Mouse (Mus musculus) 3T3-L1 (cell line): ENCODE data around the gene Prkcz.

ENCODE experiments used
- DNase-seq: peaks from one replicate; pipeline ENCODE4 v3.0.0-alpha.2; 2015; ENCODE audit warnings: low read depth, low spot score

The Prkcz gene

GRCm38 (mm10) chr4:155315031-155315430 is 46.1 kb downstream of the Prkcz start:
- no peak for DNase-seq

- DNase-seq, result no peak
Observed at GRCm38 (mm10) chr4:155308679-155309078, 52.5 kb downstream of the Prkcz start.

DNA sequence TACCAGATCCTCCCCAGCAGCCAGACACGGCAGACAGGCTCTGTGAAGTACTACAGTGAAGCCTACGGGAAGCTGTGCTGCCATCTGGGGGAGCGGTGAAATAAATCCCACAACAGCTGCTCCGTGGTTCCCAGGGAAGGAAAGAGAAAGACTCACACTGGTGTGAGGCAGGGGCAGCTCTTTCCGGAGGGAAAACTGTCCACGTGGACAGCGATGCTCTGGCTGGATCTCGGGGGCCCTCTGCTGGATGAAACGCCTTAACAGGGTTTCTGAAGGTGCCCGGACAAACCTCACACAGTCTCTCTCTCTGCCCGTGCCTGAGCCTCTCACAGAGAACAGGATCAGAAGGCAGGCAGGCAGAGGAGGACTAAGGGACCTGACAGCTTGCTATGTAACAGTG is 53.1 kb downstream of the Prkcz start:
- peak; percentile 93 for DNase-seq

GRCm38 (mm10) chr4:155307591-155307990 is 53.6 kb downstream of the Prkcz start:
- no peak for DNase-seq

DNA sequence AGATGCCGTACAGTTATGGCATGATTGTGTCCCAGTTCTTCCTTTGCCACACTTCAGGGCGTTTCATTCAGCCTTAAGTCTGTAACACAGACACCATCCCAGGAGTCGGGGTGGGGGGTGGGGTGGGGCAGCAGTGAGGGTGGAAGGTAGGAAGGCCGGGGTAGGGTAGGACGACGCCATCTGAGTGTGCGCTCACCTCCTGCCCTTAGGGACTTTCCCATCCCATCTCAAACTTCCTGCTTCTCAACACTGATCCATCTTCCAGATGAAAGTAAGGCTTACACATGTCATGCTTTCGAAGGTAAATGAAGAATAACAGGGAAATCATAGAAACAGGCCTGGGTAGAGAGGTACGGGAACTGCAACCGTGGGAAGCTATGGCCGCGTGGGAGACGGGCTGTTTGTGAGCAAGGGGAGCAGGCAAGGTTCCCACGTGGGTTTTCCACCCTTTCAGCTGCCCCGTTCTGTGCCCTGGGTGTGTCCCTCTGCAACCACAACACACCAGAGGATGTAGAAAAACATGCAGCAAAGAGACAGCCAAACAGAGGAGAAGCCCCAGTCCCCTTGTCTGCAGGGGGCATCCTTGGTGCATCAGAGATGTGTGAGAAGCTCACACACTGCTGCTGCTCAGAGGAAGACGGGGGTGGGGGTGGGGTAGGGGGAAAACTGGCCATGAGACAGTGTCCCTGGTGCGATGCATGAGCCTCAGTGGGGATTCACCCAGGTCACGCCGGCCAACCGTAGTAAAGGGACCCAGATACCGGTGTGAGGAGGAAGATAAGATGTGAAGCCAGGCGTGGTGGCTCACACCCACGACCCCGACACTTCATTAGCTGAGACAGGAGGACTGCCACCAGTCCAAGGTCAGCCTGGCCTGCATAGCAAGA is 54.6 kb downstream of the Prkcz start:
- no peak for DNase-seq

- no peak for DNase-seq
Observed at GRCm38 (mm10) chr4:155305531-155306031, 55.6 kb downstream of the Prkcz start.

- peak; percentile 23 for DNase-seq
Observed at GRCm38 (mm10) chr4:155304508-155305096, 56.6 kb downstream of the Prkcz start.

- no peak for DNase-seq
Observed at GRCm38 (mm10) chr4:155301965-155302364, 59.2 kb downstream of the Prkcz start.

DNA sequence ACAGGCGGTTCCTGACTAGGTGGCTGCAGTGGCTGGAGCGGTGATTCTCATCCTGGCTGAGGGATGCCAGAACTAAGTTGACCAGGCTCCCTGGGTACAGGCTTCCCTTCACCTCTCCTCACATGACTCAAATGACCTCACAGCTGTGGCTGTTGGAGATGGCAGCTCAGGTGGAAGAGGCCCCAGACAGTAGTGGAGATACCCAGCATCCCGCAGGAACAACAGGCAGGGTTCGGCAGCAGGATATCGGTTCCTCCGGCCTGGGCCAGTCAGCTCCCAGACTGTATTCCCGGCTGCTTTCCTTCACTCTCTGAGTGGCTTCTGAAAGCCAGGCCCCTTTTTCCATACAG is 60.1 kb downstream of the Prkcz start:
- no peak for DNase-seq

DNA sequence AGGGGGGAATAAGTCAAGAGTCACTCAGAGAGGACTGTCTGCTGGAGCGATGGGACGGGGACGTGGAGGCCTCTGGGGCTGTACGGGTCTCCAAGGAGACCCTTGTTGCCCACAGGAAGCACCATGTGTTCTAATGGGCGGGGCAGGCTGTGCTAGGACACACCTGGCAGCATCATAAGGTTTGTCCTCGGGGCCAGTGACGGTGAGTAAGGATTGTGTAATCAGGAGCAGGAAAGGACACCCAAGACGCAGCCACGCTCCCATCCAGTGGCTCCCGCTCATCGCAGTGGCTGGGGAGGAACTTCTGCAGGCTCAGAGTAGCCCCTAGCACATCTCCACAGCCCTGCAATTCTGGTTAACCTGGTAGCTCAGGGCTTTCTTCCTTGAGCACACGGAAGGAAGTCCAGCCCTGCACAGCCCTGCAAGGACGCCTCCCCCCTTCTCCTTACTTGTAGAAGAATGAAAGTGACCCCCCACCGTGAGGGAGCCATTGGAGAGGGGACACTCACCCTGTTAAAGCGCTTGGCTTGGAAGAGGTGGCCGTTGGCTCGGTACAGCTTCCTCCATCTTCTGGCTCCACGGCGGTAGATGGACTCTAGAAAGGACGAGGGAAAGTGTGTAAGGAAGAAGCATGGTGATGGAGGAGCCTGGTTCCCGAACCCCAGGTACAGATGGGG is 60.6 kb downstream of the Prkcz start:
- no peak for DNase-seq

- DNase-seq, result no peak
Observed at GRCm38 (mm10) chr4:155298826-155299225, 62.3 kb downstream of the Prkcz start.

GRCm38 (mm10) chr4:155297057-155297456 is 64.1 kb downstream of the Prkcz start:
- peak; percentile 58 for DNase-seq

GRCm38 (mm10) chr4:155295996-155296395 is 65.2 kb downstream of the Prkcz start:
- no peak for DNase-seq

DNA sequence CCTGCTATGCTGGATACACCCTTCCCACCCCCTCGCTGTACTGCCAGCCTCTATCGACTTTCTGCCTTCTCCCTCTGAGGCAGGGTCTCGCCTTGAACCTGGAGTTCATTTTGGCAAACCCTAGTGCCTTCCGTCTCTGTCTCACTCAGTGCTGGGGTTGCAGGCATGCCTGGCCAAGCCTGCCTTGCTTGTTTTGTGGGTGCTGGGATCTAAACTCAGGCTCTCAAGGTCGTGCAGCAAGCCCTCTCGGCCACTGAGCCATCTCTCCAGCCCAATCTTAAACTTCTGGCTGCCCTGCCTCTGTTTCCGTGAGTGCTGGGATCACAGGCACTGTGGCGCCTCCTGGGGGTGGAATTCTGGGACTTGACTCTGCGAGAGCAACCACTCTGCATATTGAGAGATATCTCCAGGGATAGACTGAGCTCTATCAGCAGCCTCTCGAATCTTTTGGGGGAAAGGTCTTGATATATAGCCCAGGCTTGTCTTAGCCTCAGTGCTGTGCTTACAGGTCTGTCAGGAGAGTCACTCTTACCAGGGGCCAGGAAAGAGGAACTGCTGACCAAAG is 66.1 kb downstream of the Prkcz start:
- DNase-seq, result peak; percentile 22

DNA sequence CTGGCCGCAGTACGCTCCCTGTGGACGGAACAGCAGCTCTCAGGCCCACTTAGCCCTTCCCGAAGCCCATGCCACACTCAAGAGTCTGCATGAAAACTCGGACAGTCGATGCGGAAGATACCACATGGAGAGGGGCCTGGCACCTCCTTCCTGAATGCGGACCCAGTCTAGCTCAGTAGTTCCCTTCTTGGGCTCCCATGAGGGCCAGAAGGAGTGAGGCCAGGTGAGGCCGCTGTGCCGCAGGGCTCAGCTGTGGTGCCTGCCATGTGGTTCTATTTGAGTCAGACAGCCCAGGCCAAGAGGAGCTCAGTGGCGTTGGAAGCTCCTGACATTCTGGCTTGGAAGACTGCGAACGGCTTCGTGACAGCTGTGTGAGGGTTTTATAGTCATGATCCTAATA is 66.8 kb downstream of the Prkcz start:
- DNase-seq, result no peak

DNA sequence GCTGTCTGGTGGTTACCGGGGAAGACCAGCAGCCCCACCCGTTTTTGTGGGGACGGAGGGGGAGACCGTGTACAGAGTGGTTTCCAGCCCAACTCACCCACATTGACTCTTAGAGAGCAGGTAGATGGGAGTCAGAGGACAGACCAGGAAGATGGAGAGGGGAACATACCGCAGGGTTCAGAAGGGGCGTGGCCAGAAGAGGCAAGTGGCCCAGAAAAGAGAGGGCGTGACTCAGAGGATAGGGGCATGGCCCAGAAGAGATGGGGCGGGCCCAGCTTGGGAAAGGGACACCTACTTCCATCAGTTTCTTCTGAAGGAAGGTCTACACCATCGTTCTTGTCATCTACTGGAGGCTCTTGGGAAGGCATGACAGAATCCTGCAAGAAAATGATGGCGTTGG is 68.3 kb downstream of the Prkcz start:
- no peak for DNase-seq

DNA sequence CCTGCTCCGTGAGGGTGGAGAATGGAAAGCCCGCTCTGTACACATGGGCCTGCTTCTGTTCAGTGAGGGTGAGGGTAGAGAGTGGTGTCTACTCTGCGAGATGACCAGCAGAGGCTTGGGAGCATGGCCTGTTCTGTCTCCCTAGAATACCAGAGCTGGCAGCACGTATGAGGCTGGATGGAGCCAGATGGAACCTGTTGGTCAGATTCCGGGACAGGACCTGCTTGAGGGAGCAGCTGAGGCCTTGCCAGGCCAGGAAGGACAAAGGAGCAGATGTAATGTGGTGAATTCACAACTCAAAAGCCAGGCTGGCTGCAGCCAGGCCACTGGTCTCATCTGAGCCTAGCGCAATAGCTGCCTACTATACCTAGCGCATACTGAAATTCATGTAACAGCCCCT is 71.1 kb downstream of the Prkcz start:
- no peak for DNase-seq

DNA sequence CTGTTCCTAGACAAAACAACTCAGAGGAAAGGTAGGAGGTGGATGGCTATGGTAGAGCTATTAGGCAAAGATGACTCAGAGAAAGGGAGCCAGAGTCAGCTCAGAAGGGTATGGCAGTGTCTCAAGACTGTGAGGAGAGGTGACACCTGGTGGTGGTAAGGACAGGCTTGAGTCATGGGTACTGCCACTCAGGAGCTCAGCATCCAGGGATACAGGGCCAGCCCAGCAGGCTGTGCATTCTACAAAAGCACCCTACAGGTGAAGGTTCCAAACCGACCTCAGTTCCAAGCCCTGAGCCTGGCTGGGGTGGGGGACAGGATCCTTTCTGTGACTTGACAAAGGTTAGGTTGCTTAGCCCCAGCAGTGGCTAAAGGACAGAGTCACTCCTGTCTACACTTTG is 72.6 kb downstream of the Prkcz start:
- peak; percentile 57 for DNase-seq

- no peak for DNase-seq
Observed at GRCm38 (mm10) chr4:155287713-155288112, 73.4 kb downstream of the Prkcz start.

- DNase-seq, result no peak
Observed at GRCm38 (mm10) chr4:155286090-155286489, 75.1 kb downstream of the Prkcz start.

DNA sequence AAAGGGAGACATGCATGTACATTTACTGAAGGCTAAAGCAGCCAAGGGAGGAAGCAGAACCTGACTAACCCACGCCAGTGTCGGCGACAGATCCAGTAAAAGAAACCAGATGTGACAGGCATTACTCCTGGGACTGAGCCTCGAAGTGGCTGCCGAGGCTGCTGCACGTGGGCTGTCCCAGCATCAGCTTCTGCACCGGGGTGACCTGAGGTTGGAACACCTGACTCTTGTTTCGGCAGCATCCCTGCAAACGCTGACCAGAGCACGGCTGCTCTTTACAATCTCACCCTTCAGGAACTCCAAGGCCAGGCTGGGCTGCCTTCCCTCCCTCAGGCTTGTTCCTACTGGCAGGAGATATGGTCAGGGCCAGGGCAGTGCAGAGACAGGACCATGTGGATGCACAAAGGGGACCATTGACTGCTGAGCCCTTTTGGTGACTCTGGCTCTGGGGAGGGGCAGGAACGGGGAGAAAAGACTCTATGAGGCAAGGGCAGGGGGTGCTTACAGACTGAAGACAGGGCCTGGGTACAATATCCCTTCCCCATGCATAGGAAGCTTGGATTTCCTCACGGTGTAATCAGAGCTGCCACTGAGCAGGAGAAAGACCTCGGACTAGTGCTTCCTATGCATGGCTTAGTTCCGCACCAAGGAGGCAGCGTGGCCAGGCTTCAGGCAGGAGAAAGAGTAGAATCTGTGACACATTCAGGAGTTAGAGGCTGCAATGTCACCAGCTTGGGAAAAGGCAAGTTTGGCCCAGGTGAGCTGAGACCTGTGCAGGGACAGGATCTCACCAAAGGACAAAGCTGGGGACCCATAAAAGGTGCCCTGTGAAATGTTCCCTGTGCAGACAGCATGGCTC is 76.4 kb downstream of the Prkcz start:
- DNase-seq, result no peak
